Mouse (Mus musculus) midbrain, embryonic 16.5 days (tissue): ENCODE measurements around the gene Galnt7. TPM values are rescaled to one million over a fixed set of nuclear protein-coding genes. Genes with fewer than 3 reads are reported as not detected.

Experiments
- ATAC-seq: fragments of 200-750 bp; cut with Nextera tagmentation; 2 replicates; pipeline ENCODE4 v1.8.0; 2017; ENCODE audit warnings: moderate TSS enrichment
- H3K27ac ChIP-seq: fragments of 300-500 bp; sonication (generic); 2 replicates; pipeline ENCODE4 v1.5.1; 2014; ENCODE audit warnings: mild to moderate bottlenecking, low read length, mixed read lengths
- H3K27me3 ChIP-seq: fragments of 300-500 bp; sonication (generic); 2 replicates; pipeline ENCODE4 v1.6.1; 2014; ENCODE audit warnings: low read depth, low read length, mixed read lengths; ENCODE audit not compliant: control insufficient read depth, insufficient read depth
- H3K36me3 ChIP-seq: fragments of 300-500 bp; sonication (generic); 2 replicates; pipeline ENCODE4 v1.6.1; 2014; ENCODE audit warnings: mild to moderate bottlenecking, low read length, moderate library complexity, mixed read lengths; ENCODE audit not compliant: control insufficient read depth, insufficient read depth
- H3K4me1 ChIP-seq: fragments of 300-500 bp; sonication (generic); 2 replicates; pipeline ENCODE4 v1.6.1; 2014; ENCODE audit warnings: mild to moderate bottlenecking, low read length, mixed read lengths; ENCODE audit not compliant: control insufficient read depth, insufficient read depth
- H3K4me2 ChIP-seq: fragments of 300-500 bp; sonication (generic); 2 replicates; pipeline ENCODE4 v1.6.1; 2014; ENCODE audit warnings: mild to moderate bottlenecking, low read length, mixed read lengths
- H3K4me3 ChIP-seq: fragments of 300-500 bp; sonication (generic); 2 replicates; pipeline ENCODE4 v1.5.1; 2014; ENCODE audit warnings: low read depth, mild to moderate bottlenecking, low read length, moderate library complexity, mixed read lengths
- H3K9ac ChIP-seq: fragments of 300-500 bp; sonication (generic); 2 replicates; pipeline ENCODE4 v1.6.1; 2014; ENCODE audit warnings: low read depth, low read length, mixed read lengths
- H3K9me3 ChIP-seq: fragments of 300-500 bp; sonication (generic); replicated peaks from 2 replicates; pipeline ENCODE4 v1.6.1; 2014; ENCODE audit warnings: mild to moderate bottlenecking, low read length, mixed read lengths; ENCODE audit not compliant: control insufficient read depth, poor library complexity, severe bottlenecking
- WGBS: fragments of 180-500 bp; shearing (Covaris S2); extraction: QIAGEN DNeasy Blood & Tissue Kit; methylation state at CpG from one replicate; pipeline ENCODE4 v1.1.7; 2014; 5-methylcytosine and 5-hydroxymethylcytosine counted together
- polyA plus RNA-seq: library from polyadenylated mRNA; unstranded; fragments of >200 nt; fragmentation: Nextera tagmentation; extraction: Ambion mirVana; gene quantifications from 2 replicates; pipeline ENCODE4 v1.2.1, GENCODE M21; 2015

Galnt7 gene
- polyA plus RNA-seq, 1 experiment from 2014 or later, result 8.2 TPM

- Histone ChIP-seq H3K4me3 (no peak overlapping the region), H3K9ac (no peak overlapping the region), H3K27me3 (no peaks in the 10 kb centered on the region), H3K27ac (no peak overlapping the region), H3K4me1 (no peaks in the 10 kb centered on the region), H3K36me3 (no peaks in the 10 kb centered on the region), H3K9me3 (no peaks in the 10 kb centered on the region), H3K4me2 (no peak overlapping the region)
- 93% methylated on average over 3 of the region's 3 CpGs for whole genome bisulfite sequencing
- no peak for ATAC-seq
Measured at GRCm38 (mm10) chr8:57623051-57623450, 29.8 kb downstream of the Galnt7 start.

DNA sequence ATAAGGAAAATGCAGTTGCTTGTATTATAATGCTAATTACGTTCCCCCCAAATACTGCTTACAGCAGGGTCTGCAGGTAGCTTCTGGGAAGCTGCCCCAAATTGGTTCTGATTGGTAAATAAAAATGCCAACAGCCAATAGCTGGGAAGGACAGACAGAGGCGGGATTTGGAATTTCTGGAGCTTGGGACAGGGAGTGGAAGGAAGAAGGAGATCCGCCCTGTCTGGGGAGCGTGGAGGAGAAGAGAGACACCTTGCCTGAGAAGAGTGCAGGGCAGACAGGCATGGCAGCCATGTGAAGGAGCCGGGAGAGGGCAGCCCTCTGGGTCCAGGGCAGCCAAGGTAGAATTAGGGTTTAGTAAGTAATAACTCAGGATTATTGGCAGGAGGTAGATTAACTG is 35.9 kb downstream of the Galnt7 start:
- no peaks in the 10 kb centered on the region for H3K4me1 ChIP-seq
- H3K36me3 ChIP-seq, result no peaks in the 10 kb centered on the region
- H3K9me3 ChIP-seq, result no peaks in the 10 kb centered on the region
- H3K4me3 ChIP-seq, result no peak overlapping the region
- no peaks in the 10 kb centered on the region for H3K27me3 ChIP-seq
- WGBS, result 64% methylated on average over 5 of the region's 5 CpGs
- H3K4me2 ChIP-seq, result no peak overlapping the region
- no peak for ATAC-seq
- H3K9ac ChIP-seq, result no peak overlapping the region
- no peak overlapping the region for H3K27ac ChIP-seq

DNA sequence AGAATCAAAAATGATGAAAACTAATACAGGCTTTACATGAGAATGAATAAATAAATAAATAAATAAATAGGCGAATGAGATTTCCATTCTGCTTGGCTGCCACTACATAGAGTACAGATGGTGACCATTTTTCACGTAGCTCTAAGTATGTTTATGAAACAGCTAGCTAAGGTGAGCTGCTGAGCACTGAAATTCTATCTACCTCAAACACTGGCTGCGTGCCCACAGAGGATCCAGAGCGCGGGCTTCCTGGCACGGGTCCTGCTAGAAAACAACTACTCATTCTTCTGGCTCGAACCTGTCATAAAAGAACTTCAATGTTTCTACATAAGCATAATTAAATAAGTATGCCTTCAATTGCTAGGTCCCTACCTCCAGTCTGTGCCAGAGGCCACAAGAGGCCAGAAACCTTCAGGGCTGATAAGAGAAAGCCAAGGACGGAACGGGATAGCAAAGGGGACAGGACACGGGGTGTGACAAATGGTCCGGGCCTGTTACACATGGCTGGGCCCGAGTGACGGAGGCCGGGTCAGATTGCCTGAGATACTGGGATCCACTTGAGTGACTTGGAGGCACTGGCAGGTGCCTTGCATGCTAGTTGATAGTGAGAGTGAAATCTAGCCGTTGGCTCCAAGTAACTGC is 37.7 kb downstream of the Galnt7 start:
- WGBS, result 77% methylated on average over 15 of the region's 15 CpGs
- Histone ChIP-seq H3K4me3 (no peak overlapping the region), H3K4me1 (no peaks in the 10 kb centered on the region; the same call in 1 of the 2 replicates), H3K9me3 (no peaks in the 10 kb centered on the region), H3K4me2 (no peak overlapping the region), H3K9ac (no peak overlapping the region), H3K36me3 (no peaks in the 10 kb centered on the region), H3K27ac (no peak overlapping the region), H3K27me3 (no peaks in the 10 kb centered on the region)
- ATAC-seq, result no peak

DNA sequence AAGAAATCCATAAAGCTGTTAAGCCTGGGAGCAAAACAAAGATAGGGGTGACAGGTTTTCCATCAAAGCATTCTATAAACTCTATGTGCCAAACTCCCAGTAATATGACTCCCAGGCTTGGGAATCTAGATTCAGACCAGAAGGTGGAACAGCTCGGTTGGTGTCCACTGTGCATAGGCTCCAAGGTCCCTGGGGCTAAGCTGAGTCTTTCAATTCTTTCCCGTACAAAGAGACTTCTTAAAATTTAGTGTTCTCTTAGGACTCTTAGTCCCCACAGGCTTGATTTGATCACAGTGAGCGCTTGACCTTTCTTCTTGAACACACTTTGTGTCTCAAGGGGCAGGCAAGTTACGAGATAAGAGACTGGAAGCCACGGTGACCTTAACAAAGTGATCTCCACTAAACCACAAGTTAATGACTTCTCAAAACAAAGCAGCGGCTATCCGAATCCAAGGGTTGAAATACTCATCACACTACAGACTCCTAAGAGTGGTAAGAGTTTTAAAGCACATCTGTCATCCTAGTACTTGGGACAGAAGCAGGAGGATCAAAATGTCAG is 41.3 kb downstream of the Galnt7 start:
- Histone ChIP-seq H3K4me3 (no peak overlapping the region), H3K27ac (no peak overlapping the region), H3K4me2 (no peak overlapping the region), H3K27me3 (no peaks in the 10 kb centered on the region), H3K9ac (no peak overlapping the region), H3K4me1 (no peaks in the 10 kb centered on the region; the same call in 1 of the 2 replicates), H3K36me3 (no peaks in the 10 kb centered on the region), H3K9me3 (no peaks in the 10 kb centered on the region)
- 34% methylated on average over 7 of the region's 7 CpGs for WGBS
- ATAC-seq, result no peak

DNA sequence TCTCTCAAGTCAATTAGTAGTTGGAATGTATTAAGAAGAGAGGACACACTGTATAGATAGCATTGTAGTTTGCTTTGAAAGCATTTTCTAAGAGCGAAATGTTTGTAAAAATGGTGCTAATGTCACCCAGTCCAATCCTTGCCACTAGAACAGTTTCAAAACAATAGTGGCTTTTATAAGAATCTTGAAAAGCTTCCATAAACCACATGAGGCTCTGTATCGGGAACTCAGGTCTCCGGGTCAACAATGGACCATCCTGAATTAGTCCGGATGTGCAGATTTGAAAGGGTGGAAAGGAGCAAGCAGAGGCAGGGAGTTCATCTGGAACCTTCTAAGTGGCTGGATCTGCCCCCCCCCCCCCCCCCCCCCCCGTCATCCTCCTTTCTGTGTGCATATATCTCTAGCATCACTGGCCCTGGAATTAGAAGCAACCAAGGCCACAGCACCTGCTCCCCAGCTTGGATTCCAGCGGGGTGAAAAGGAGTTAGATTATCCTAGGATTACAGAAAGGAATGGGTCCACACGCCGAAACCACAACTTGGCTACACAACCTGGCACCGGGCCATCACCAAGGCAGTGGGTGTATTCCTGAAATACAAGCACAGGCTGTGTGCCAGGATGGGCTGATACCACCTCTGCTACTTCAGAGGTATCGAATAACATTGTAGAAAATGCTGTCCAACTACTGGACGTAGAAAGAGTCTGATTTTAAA is 42.0 kb downstream of the Galnt7 start:
- no peaks in the 10 kb centered on the region for H3K36me3 ChIP-seq
- H3K9ac ChIP-seq, result no peak overlapping the region
- no peak overlapping the region for H3K4me3 ChIP-seq
- no peak overlapping the region for H3K4me2 ChIP-seq
- no peak for ATAC-seq
- 70% methylated on average over 10 of the region's 11 CpGs for whole genome bisulfite sequencing
- H3K27ac ChIP-seq, result no peak overlapping the region
- no peaks in the 10 kb centered on the region; the same call in 1 of the 2 replicates for H3K4me1 ChIP-seq
- no peaks in the 10 kb centered on the region for H3K27me3 ChIP-seq
- H3K9me3 ChIP-seq, result no peaks in the 10 kb centered on the region

DNA sequence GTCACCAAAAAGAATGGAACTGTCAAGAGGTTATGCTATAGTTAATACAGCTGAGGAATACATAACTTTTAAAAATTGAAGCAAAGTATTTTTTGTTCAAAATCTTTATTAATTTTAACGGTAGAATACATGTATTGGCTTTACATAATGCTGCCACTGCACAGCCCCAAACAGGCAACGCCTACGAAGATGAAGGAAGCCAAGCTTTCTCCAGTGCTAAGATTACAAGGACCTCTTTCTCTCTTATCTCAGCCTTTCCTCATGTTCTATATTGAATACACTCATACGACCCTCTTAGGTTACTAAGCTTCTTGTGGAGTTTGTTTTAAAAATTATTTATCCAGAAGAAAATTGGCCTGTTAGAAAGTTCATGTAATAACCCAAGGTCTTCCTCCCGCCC is 50.3 kb downstream of the Galnt7 start:
- no peaks in the 10 kb centered on the region for H3K9me3 ChIP-seq
- no peak overlapping the region for H3K4me3 ChIP-seq
- H3K36me3 ChIP-seq, result no peaks in the 10 kb centered on the region
- H3K27me3 ChIP-seq, result no peaks in the 10 kb centered on the region
- no peak overlapping the region for H3K4me2 ChIP-seq
- 0 out of 2 replicates have a peak, but pooled peaks cover 2% of the 10 kb centered on the region for H3K4me1 ChIP-seq
- no peak overlapping the region for H3K27ac ChIP-seq
- H3K9ac ChIP-seq, result no peak overlapping the region
- ATAC-seq, result no peak
- WGBS, result 93% methylated on average over 5 of the region's 5 CpGs

DNA sequence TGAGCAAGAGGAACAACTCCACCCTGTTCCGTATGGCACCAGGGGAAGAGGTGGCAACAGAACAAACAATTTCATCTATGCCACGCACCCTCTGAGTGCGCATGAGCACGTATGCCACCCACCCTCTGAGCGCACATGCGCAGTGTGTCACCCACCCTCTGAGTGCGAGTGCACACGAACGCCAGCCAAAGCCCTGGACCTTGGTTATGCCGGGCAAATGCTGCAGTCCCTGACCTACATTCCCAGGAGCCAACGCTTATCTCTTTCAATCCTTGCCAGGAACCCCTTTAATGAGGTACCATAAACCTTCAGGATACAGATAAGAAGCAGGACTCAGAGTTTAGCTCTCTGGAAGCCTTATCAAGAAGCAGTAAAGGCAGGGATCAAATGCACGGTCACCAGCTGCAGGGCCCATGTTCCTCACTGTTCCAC is 50.8 kb downstream of the Galnt7 start:
- Histone ChIP-seq H3K27ac (no peak overlapping the region), H3K4me3 (no peak overlapping the region), H3K4me2 (no peak overlapping the region), H3K27me3 (no peaks in the 10 kb centered on the region), H3K9ac (no peak overlapping the region), H3K36me3 (no peaks in the 10 kb centered on the region), H3K4me1 (0 out of 2 replicates have a peak, but pooled peaks cover 2% of the 10 kb centered on the region), H3K9me3 (no peaks in the 10 kb centered on the region)
- ATAC-seq, result no peak
- WGBS, result 90% methylated on average over 12 of the region's 12 CpGs

- ATAC-seq, result peak; percentile 45; the same call in 1 of the 2 replicates
- no peaks in the 10 kb centered on the region for H3K27me3 ChIP-seq
- no peaks in the 10 kb centered on the region for H3K36me3 ChIP-seq
- WGBS, result 27% methylated on average over 22 of the region's 22 CpGs
- 0 out of 2 replicates have a peak, but pooled peaks cover 2% of the 10 kb centered on the region for H3K4me1 ChIP-seq
- H3K27ac ChIP-seq, result no peak overlapping the region
- H3K4me3 ChIP-seq, result peak overlapping the region; percentile 24
- peak overlapping the region; percentile 48 for H3K4me2 ChIP-seq
- H3K9me3 ChIP-seq, result no peaks in the 10 kb centered on the region
- H3K9ac ChIP-seq, result 0 out of 2 replicates have a peak overlapping the region, but pooled peaks have one; percentile 34
Measured at GRCm38 (mm10) chr8:57599813-57600555, 52.8 kb downstream of the Galnt7 start.
